Mouse (Mus musculus) fat pad, adult 2 months (tissue): ENCODE data around the gene Nup93.

Experiments used
- DNase-seq: peaks from one replicate; pipeline ENCODE4 v3.0.0-alpha.2; 2011; ENCODE audit warnings: low read depth, low spot score; ENCODE audit errors: extremely low read depth

The Nup93 gene

GRCm38 (mm10) chr8:94266344-94267191, 52.2 kb downstream of the Nup93 start:
- no peak for DNase-seq

- no peak for DNase-seq
These were observed 54.1 kb downstream of the Nup93 start for GRCm38 (mm10) chr8:94268359-94268890.

GRCm38 (mm10) chr8:94270309-94270708, 55.9 kb downstream of the Nup93 start:
- no peak for DNase-seq

- no peak for DNase-seq
These were observed 56.7 kb downstream of the Nup93 start for GRCm38 (mm10) chr8:94271102-94271501.

GRCm38 (mm10) chr8:94272612-94273011, 58.2 kb downstream of the Nup93 start:
- DNase-seq, result no peak

GRCm38 (mm10) chr8:94273289-94273850, 59.0 kb downstream of the Nup93 start:
- no peak for DNase-seq

GRCm38 (mm10) chr8:94274030-94274429, 59.7 kb downstream of the Nup93 start:
- DNase-seq, result no peak

GRCm38 (mm10) chr8:94278295-94278694, 63.9 kb downstream of the Nup93 start:
- DNase-seq, result no peak

- no peak for DNase-seq
These were observed 65.7 kb downstream of the Nup93 start for GRCm38 (mm10) chr8:94280001-94280613.

GRCm38 (mm10) chr8:94282453-94282985, 68.2 kb downstream of the Nup93 start:
- DNase-seq, result peak; percentile 37

- no peak for DNase-seq
These were observed 69.8 kb downstream of the Nup93 start for GRCm38 (mm10) chr8:94284204-94284603.

GRCm38 (mm10) chr8:94290606-94291005, 76.2 kb downstream of the Nup93 start:
- DNase-seq, result no peak

- no peak for DNase-seq
These were observed 77.7 kb downstream of the Nup93 start for GRCm38 (mm10) chr8:94292072-94292471.

GRCm38 (mm10) chr8:94292626-94293025, 78.3 kb downstream of the Nup93 start:
- no peak for DNase-seq

GRCm38 (mm10) chr8:94295687-94296086, 81.3 kb downstream of the Nup93 start:
- no peak for DNase-seq

- DNase-seq, result no peak
These were observed 82.1 kb downstream of the Nup93 start for GRCm38 (mm10) chr8:94296312-94296991.

GRCm38 (mm10) chr8:94297101-94297500, 82.7 kb downstream of the Nup93 start:
- DNase-seq, result no peak

GRCm38 (mm10) chr8:94300809-94301208, 86.4 kb downstream of the Nup93 start:
- no peak for DNase-seq

- no peak for DNase-seq
These were observed 90.0 kb downstream of the Nup93 start for GRCm38 (mm10) chr8:94304412-94304811.

GRCm38 (mm10) chr8:94306989-94307513, 92.7 kb downstream of the Nup93 start:
- DNase-seq, result peak; percentile 34

- DNase-seq, result no peak
These were observed 93.3 kb downstream of the Nup93 start for GRCm38 (mm10) chr8:94307652-94308051.
